ENCODE assay signal across 7 mouse cellular contexts in genomic region chr8:119831336-119831995, GRCm38 (mm10). TPM values are rescaled to one million over a fixed set of nuclear protein-coding genes. Genes with fewer than 3 reads are reported as not detected.
DNase-seq lines count a peak whose midpoint lies in the region; ATAC-seq and TF ChIP-seq lines count a peak whose summit lies in the region.

No protein-coding gene starts in this region.

- H3K9ac ChIP-seq in ES-E14 (ENCODE audit: insufficient read depth, low read depth, low read length, poor library complexity, severe bottlenecking): peak overlapping the region; percentile 40; the same call in 1 of the 2 replicates
- H3K9ac ChIP-seq in forebrain, embryonic 13.5 days: peak overlapping the region; percentile 37; the same call in 1 of the 2 replicates
- no peak overlapping the region for H3K9ac ChIP-seq in liver, embryonic 13.5 days
- H3K9ac ChIP-seq in neural tube, embryonic 11.5 days (ENCODE audit: low read length): peak overlapping the region; percentile 14; the same call in 1 of the 2 replicates

- peak; percentile 67 for ATAC-seq in forebrain, embryonic 13.5 days
- ATAC-seq in liver, embryonic 13.5 days (ENCODE audit: low read depth): peak; percentile 38
- ATAC-seq in neural tube, embryonic 11.5 days (ENCODE audit: insufficient read depth, low FRiP score, low TSS enrichment): peak; percentile 53

- in situ Hi-C loops in ES-E14 (cut with MboI; ENCODE audit: low sequenced_read_pairs in 2 of 2, unreplicated experiment in 2 of 2): no loop called here

- H3K27me3 ChIP-seq in forebrain, embryonic 13.5 days: no peaks in the 10 kb centered on the region
- H3K27me3 ChIP-seq in liver, embryonic 13.5 days: 0 out of 2 replicates have a peak, but pooled peaks cover under 1% of the 10 kb centered on the region
- H3K27me3 ChIP-seq in neural tube, embryonic 11.5 days (ENCODE audit: control insufficient read depth, insufficient read depth, low read length): no peaks in the 10 kb centered on the region

- 41% methylated on average over 20 of the region's 20 CpGs for WGBS in forebrain, embryonic 13.5 days
- WGBS in liver, embryonic 13.5 days (ENCODE audit: insufficient replicate concordance): 34% methylated on average over 20 of the region's 20 CpGs
- WGBS in neural tube, embryonic 11.5 days: 33% methylated on average over 20 of the region's 20 CpGs

- DNase-seq in ES-E14 (ENCODE audit: low read depth, low spot score): no peak
- peak; percentile 85 for DNase-seq in adrenal gland, postnatal 14 days
- DNase-seq in induced T-regulatory cell, adult 2 months (ENCODE audit: low read depth): peak; percentile 46
- DNase-seq in liver, embryonic 13.5 days: no peak
- peak; percentile 76 for DNase-seq in neural tube, embryonic 11.5 days (ENCODE audit: low spot score)
- DNase-seq in natural killer cell, adult 2 months (ENCODE audit: low spot score in 2 of 2): no peak

- H3K4me3 ChIP-seq in ES-E14 (ENCODE audit: insufficient read depth in 1 of 2, low read depth in 1 of 2, low read length in 2 of 2, poor library complexity in 1 of 2, severe bottlenecking in 1 of 2): no peak overlapping the region
- 0 out of 2 replicates have a peak overlapping the region, but pooled peaks have one; percentile 4 for H3K4me3 ChIP-seq in forebrain, embryonic 13.5 days
- no peak overlapping the region for H3K4me3 ChIP-seq in liver, embryonic 13.5 days (replicated peaks)
- H3K4me3 ChIP-seq in neural tube, embryonic 11.5 days (ENCODE audit: low read depth, low read length): no peak overlapping the region

- H3K36me3 ChIP-seq in ES-E14 (ENCODE audit: control insufficient read depth, insufficient read depth, low read length, poor library complexity, severe bottlenecking): no peaks in the 10 kb centered on the region
- H3K36me3 ChIP-seq in forebrain, embryonic 13.5 days (ENCODE audit: poor library complexity, severe bottlenecking): peaks cover 10% of the 10 kb centered on the region; the same call in 1 of the 2 replicates
- H3K36me3 ChIP-seq in liver, embryonic 13.5 days: 0 out of 2 replicates have a peak, but pooled peaks cover under 1% of the 10 kb centered on the region
- no peaks in the 10 kb centered on the region for H3K36me3 ChIP-seq in neural tube, embryonic 11.5 days (ENCODE audit: control insufficient read depth, insufficient read depth, low read length)

- peak overlapping the region; percentile 44 for H3K4me2 ChIP-seq in forebrain, embryonic 13.5 days
- H3K4me2 ChIP-seq in liver, embryonic 13.5 days: peak overlapping the region; percentile 33
- H3K4me2 ChIP-seq in neural tube, embryonic 11.5 days (ENCODE audit: low read depth): peak overlapping the region; percentile 13

- H3K27ac ChIP-seq in ES-E14 (ENCODE audit: insufficient read depth, low read depth, low read length, poor library complexity, severe bottlenecking): 0 out of 2 replicates have a peak overlapping the region, but pooled peaks have one; percentile 13
- peak overlapping the region; percentile 75 for H3K27ac ChIP-seq in forebrain, embryonic 13.5 days
- H3K27ac ChIP-seq in liver, embryonic 13.5 days: peak overlapping the region; percentile 66; the same call in 1 of the 2 replicates
- peak overlapping the region; percentile 80 for H3K27ac ChIP-seq in neural tube, embryonic 11.5 days (ENCODE audit: low read depth, low read length)

- H3K4me1 ChIP-seq in ES-E14 (ENCODE audit: control insufficient read depth in 2 of 2, insufficient read depth in 2 of 2, low read length in 2 of 2, poor library complexity in 1 of 2): peaks cover 24 to 41% of the 10 kb centered on the region in 2 experiments
- peaks cover 80% of the 10 kb centered on the region for H3K4me1 ChIP-seq in forebrain, embryonic 13.5 days
- peaks cover 81% of the 10 kb centered on the region for H3K4me1 ChIP-seq in liver, embryonic 13.5 days (replicated peaks)
- peaks cover 75% of the 10 kb centered on the region for H3K4me1 ChIP-seq in neural tube, embryonic 11.5 days (ENCODE audit: control insufficient read depth, insufficient read depth, low read length)

- H3K9me3 ChIP-seq in ES-E14 (ENCODE audit: control insufficient read depth, insufficient read depth, low read depth, low read length): no peaks in the 10 kb centered on the region
- H3K9me3 ChIP-seq in forebrain, embryonic 13.5 days (replicated peaks): no peaks in the 10 kb centered on the region
- H3K9me3 ChIP-seq in liver, embryonic 13.5 days (replicated peaks): no peaks in the 10 kb centered on the region
- H3K9me3 ChIP-seq in neural tube, embryonic 11.5 days (ENCODE audit: control insufficient read depth, low read length): no peaks in the 10 kb centered on the region

TF ChIP-seq in ES-E14, 5 proteins besides CTCF, POLR2A, EP300 and RAD21:
- TF ChIP-seq CHD2 (IDR thresholded peaks at IDR 0.05; ENCODE audit: low read depth, low read length): no peak
- no peak for TF ChIP-seq ZC3H11A (IDR thresholded peaks at IDR 0.05; ENCODE audit: borderline replicate concordance, low read depth, low read length)
- TF ChIP-seq ZNF384 (IDR thresholded peaks at IDR 0.05; ENCODE audit: low read depth, low read length): no peak
- TF ChIP-seq HCFC1 (IDR thresholded peaks at IDR 0.05; ENCODE audit: borderline replicate concordance, insufficient read depth, low read length): no peak
- TF ChIP-seq MAFK (IDR thresholded peaks at IDR 0.05; ENCODE audit: insufficient read depth, low read depth, low read length): no peak

RNA-seq across cellular contexts. Expression of gene Cotl1, which starts 8.9 kb away (rescaled TPM):
- total RNA-seq in ES-E14 (2012; rRNA removed): 40.5 and 73.3 TPM in 2 replicates
- 56.9 and 79.0 TPM in 2 replicates for total RNA-seq in adrenal gland, postnatal 14 days (2021)
- polyA plus RNA-seq in forebrain, embryonic 13.5 days (2015; fragmentation: Nextera tagmentation; extraction: Ambion mirVana): 92.3 and 99.6 TPM in 2 replicates
- polyA plus RNA-seq in liver, embryonic 13.5 days (2015; fragmentation: Nextera tagmentation; extraction: Ambion mirVana): 28.7 and 32.8 TPM in 2 replicates
- polyA plus RNA-seq in neural tube, embryonic 11.5 days (2014; fragmentation: Nextera tagmentation; extraction: Ambion mirVana): 574 and 631 TPM in 2 replicates

RNA-seq across cellular contexts. Expression of gene Klhl36, which starts 30.6 kb away (rescaled TPM):
- total RNA-seq in ES-E14 (2012; rRNA removed): 3.2 and 3.6 TPM in 2 replicates
- total RNA-seq in adrenal gland, postnatal 14 days (2021): 6.6 and 10.0 TPM in 2 replicates
- polyA plus RNA-seq in forebrain, embryonic 13.5 days (2015; fragmentation: Nextera tagmentation; extraction: Ambion mirVana): 10.8 and 12.6 TPM in 2 replicates
- polyA plus RNA-seq in liver, embryonic 13.5 days (2015; fragmentation: Nextera tagmentation; extraction: Ambion mirVana): 4.9 and 5.1 TPM in 2 replicates
- polyA plus RNA-seq in neural tube, embryonic 11.5 days (2014; fragmentation: Nextera tagmentation; extraction: Ambion mirVana): 7.8 and 8.9 TPM in 2 replicates

RNA-seq across cellular contexts. Expression of gene Tldc1, which starts 53.2 kb away (rescaled TPM):
- 7.0 and 9.2 TPM in 2 replicates for total RNA-seq in ES-E14 (2012; rRNA removed)
- 9.1 and 10.8 TPM in 2 replicates for total RNA-seq in adrenal gland, postnatal 14 days (2021)
- polyA plus RNA-seq in forebrain, embryonic 13.5 days (2015; fragmentation: Nextera tagmentation; extraction: Ambion mirVana): 11.6 and 14.4 TPM in 2 replicates
- polyA plus RNA-seq in liver, embryonic 13.5 days (2015; fragmentation: Nextera tagmentation; extraction: Ambion mirVana): 4.3 and 4.5 TPM in 2 replicates
- polyA plus RNA-seq in neural tube, embryonic 11.5 days (2014; fragmentation: Nextera tagmentation; extraction: Ambion mirVana): 10.3 and 11.1 TPM in 2 replicates

Comparison
In these comparisons a context has a peak if more than half of its experiments do, and no peak if none do; other contexts are left out.
1. DNase-seq: peak in adrenal gland, postnatal 14 days (single experiment), induced T-regulatory cell, adult 2 months (single experiment) and neural tube, embryonic 11.5 days (single experiment); none in ES-E14 (single experiment), liver, embryonic 13.5 days (single experiment) and natural killer cell, adult 2 months (0 of 2).
2. H3K27ac ChIP-seq: peak in every context shown above with its lines; median percentile 80 in neural tube, embryonic 11.5 days; 75 in forebrain, embryonic 13.5 days; 66 in liver, embryonic 13.5 days; 13 in ES-E14.
3. Peak in every context shown above with its lines, with median percentiles within 50 percentile points of each other: ATAC-seq and H3K4me2 ChIP-seq.